Mouse (Mus musculus) megakaryocyte, embryonic 14.5 days (primary cell): ENCODE data around the gene Myh1.

ENCODE experiments used
- FLI1 ChIP-seq: IDR thresholded peaks from 2 replicates; pipeline ENCODE4 v1.6.1; 2012; ENCODE audit warnings: low read length, inconsistent platforms, mixed read lengths
- GATA1 ChIP-seq: IDR thresholded peaks from 3 replicates; pipeline ENCODE4 v1.6.1; 2012; ENCODE audit warnings: mixed read lengths, low read length, inconsistent platforms, borderline replicate concordance

- TF ChIP-seq GATA1 (no peak), FLI1 (no peak)
Measured at GRCm38 (mm10) chr11:67253691-67254090, 53.8 kb downstream of the Myh1 start.
